Mouse (Mus musculus) E14TG2a.4 (cell line): ENCODE data around the gene Nek9.

Experiments used
- CTCF ChIP-seq: conservative IDR thresholded peaks from 2 replicates; pipeline ENCODE4 v1.5.1; 2014; ENCODE audit warnings: low read length
- NANOG ChIP-seq: IDR thresholded peaks from 2 replicates; pipeline ENCODE4 v1.6.1; 2014; ENCODE audit warnings: borderline replicate concordance, low read length, mixed read lengths
- POU5F1 ChIP-seq: IDR thresholded peaks from 2 replicates; pipeline ENCODE4 v1.6.1; 2014; ENCODE audit warnings: low read length, borderline replicate concordance

DNA sequence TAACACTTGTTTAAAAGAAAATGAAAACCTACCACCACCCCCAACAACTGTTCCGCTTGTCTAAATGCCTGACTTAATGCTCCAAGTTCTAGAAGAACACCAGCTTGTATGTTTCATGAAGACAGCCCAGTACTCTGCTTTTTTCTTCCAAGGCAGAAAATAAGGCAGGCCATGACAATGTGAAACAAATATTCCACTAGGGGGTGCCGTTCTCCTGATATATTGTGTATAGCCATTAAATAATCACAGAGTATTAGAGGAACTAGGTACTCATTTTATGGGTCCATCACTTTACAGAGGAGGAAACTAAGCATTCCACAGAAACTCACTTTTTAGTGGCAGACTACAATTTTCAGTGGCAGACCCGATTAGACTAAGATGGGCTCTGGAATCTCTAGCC lies 7.2 kb upstream of the Nek9 start:
- peak; percentile 73 for TF ChIP-seq CTCF
- no peak for TF ChIP-seq NANOG
- TF ChIP-seq POU5F1: no peak
